ENCODE assay signal across 8 mouse cellular contexts in genomic region chr17:43701060-43701459, GRCm38 (mm10). TPM values are rescaled to one million over a fixed set of nuclear protein-coding genes. Genes with fewer than 3 reads are reported as not detected.
DNase-seq lines count a peak whose midpoint lies in the region; ATAC-seq and TF ChIP-seq lines count a peak whose summit lies in the region.

No protein-coding gene starts in this region.

- intact Hi-C loops in heart, adult 2 months (cut with DNase I): loop anchor here (5.0 kb wide), 2 partner anchors 41 to 101 kb away; partner anchors contain the start of gene Rcan2
- intact Hi-C loops in heart, postnatal 25 days (cut with DNase I): loop anchor here (1.0 to 5.0 kb wide), 3 partner anchors 56 to 428 kb away; no protein-coding TSS in a partner anchor

- DNase-seq in heart, adult 2 months: peak; percentile 46 to 76
- no peak for DNase-seq in heart, postnatal 25 days (ENCODE audit: low spot score)
- DNase-seq in CD8-positive naive resting alpha-beta T cell, adult 2 months (ENCODE audit: low read depth in 2 of 2, low spot score in 2 of 2): peak; percentile 3 to 35
- peak; percentile 64 for DNase-seq in brain, embryonic 14.5 days (ENCODE audit: low read depth)
- DNase-seq in frontal cortex, postnatal 14 days (ENCODE audit: low spot score in 2 of 2): peak; percentile 19 to 60
- DNase-seq in layer of hippocampus, adult 2 months (ENCODE audit: low spot score in 2 of 2): peak; percentile 4 to 56
- peak; percentile 73 for DNase-seq in lung, postnatal 36 days
- DNase-seq in stomach, postnatal 0 days (ENCODE audit: low spot score): peak; percentile 55

- ATAC-seq in stomach, postnatal 0 days (ENCODE audit: low FRiP score, low TSS enrichment): no peak

- TF ChIP-seq EP300 in heart, adult 2 months (IDR thresholded peaks at IDR 0.05; ENCODE audit: insufficient read depth, low read depth, low read length): peak; percentile 63; the same call in 1 of the 2 replicates
- no peak for TF ChIP-seq EP300 in stomach, postnatal 0 days (optimal IDR thresholded peaks at IDR 0.05)

- H3K4me3 ChIP-seq in heart, adult 2 months: no peak overlapping the region
- no peak overlapping the region for H3K4me3 ChIP-seq in layer of hippocampus, adult 2 months
- no peak overlapping the region for H3K4me3 ChIP-seq in stomach, postnatal 0 days (ENCODE audit: low read depth, low read length)

- no peaks in the 10 kb centered on the region for H3K36me3 ChIP-seq in heart, adult 2 months (ENCODE audit: control insufficient read depth, insufficient read depth, low read length)
- H3K36me3 ChIP-seq in stomach, postnatal 0 days (ENCODE audit: control insufficient read depth, insufficient read depth, low read length): no peaks in the 10 kb centered on the region

- H3K27me3 ChIP-seq in heart, adult 2 months (ENCODE audit: control insufficient read depth, insufficient read depth, low read length): no peaks in the 10 kb centered on the region
- H3K27me3 ChIP-seq in stomach, postnatal 0 days (ENCODE audit: control insufficient read depth, insufficient read depth, low read length): no peaks in the 10 kb centered on the region

- H3K4me2 ChIP-seq in stomach, postnatal 0 days (replicated peaks; ENCODE audit: low read depth): no peak overlapping the region

- H3K79me2 ChIP-seq in heart, adult 2 months (replicated peaks; ENCODE audit: control insufficient read depth, insufficient read depth, low read length): no peaks in the 10 kb centered on the region

- H3K27ac ChIP-seq in heart, adult 2 months: no peak overlapping the region
- no peak overlapping the region for H3K27ac ChIP-seq in layer of hippocampus, adult 2 months
- no peak overlapping the region for H3K27ac ChIP-seq in stomach, postnatal 0 days (replicated peaks)

- no peak overlapping the region for H3K9ac ChIP-seq in heart, adult 2 months (ENCODE audit: low read depth, low read length)
- no peak overlapping the region for H3K9ac ChIP-seq in stomach, postnatal 0 days (ENCODE audit: low read length)

- peak; percentile 99 for TF ChIP-seq CTCF in heart, adult 2 months (IDR thresholded peaks at IDR 0.05)
- TF ChIP-seq CTCF in brain, embryonic 14.5 days (IDR thresholded peaks at IDR 0.05; ENCODE audit: borderline replicate concordance, extremely low read depth, insufficient read depth, insufficient read length): peak; percentile 75; the same call in 1 of the 2 replicates
- TF ChIP-seq CTCF in layer of hippocampus, adult 2 months (conservative IDR thresholded peaks at IDR 0.05): peak; percentile 90
- TF ChIP-seq CTCF in stomach, postnatal 0 days (IDR thresholded peaks at IDR 0.05; ENCODE audit: low read depth): peak; percentile 89

- 57% methylated on average over 6 of the region's 6 CpGs for WGBS in heart, adult 2 months
- 69% methylated on average over 6 of the region's 6 CpGs for WGBS in stomach, postnatal 0 days

- peaks cover 1% of the 10 kb centered on the region; the same call in 1 of the 2 replicates for H3K4me1 ChIP-seq in heart, adult 2 months (ENCODE audit: control insufficient read depth, insufficient read depth, low read length)
- no peaks in the 10 kb centered on the region for H3K4me1 ChIP-seq in stomach, postnatal 0 days (replicated peaks; ENCODE audit: control insufficient read depth, insufficient read depth)

- H3K9me3 ChIP-seq in stomach, postnatal 0 days (ENCODE audit: control insufficient read depth, low read length): no peaks in the 10 kb centered on the region

- no peak for TF ChIP-seq POLR2A in heart, adult 2 months (IDR thresholded peaks at IDR 0.05; ENCODE audit: insufficient read depth, low read depth, low read length)
- TF ChIP-seq POLR2A in brain, embryonic 14.5 days (IDR thresholded peaks at IDR 0.05; ENCODE audit: borderline replicate concordance, extremely low read depth, insufficient read depth, insufficient read length, poor library complexity, severe bottlenecking): no peak

RNA-seq across cellular contexts. Expression of gene Cyp39a1, which starts 33.8 kb away (rescaled TPM):
- total RNA-seq in heart, adult 2 months (2021): 1 to 10 TPM; 3.5 to 4.9 TPM
- polyA plus RNA-seq in heart, adult 2 months (2012; rRNA removed): 2.1 and 5.0 TPM in 2 replicates
- 1 to 10 TPM; 4.4 to 4.8 TPM for total RNA-seq in heart, postnatal 25 days (2021)
- polyA plus RNA-seq in brain, embryonic 14.5 days (2012; rRNA removed): 5.3 and 5.5 TPM in 2 replicates
- 1 to 10 TPM in 1 of 2 experiments, under 1 TPM in 1; 0.79 to 1.1 TPM for total RNA-seq in layer of hippocampus, adult 2 months (2021)
- 14.0 and 14.4 TPM in 2 replicates for polyA plus RNA-seq in stomach, postnatal 0 days (2015; fragmentation: Nextera tagmentation; extraction: Ambion mirVana)

RNA-seq across cellular contexts. Expression of gene Slc25a27, which starts 34.0 kb away (rescaled TPM):
- total RNA-seq in heart, adult 2 months (2021): 1 to 10 TPM; 2.2 to 2.3 TPM
- polyA plus RNA-seq in heart, adult 2 months (2012; rRNA removed): 3.2 and 4.9 TPM in 2 replicates
- 1 to 10 TPM; 2.4 to 2.5 TPM for total RNA-seq in heart, postnatal 25 days (2021)
- polyA plus RNA-seq in brain, embryonic 14.5 days (2012; rRNA removed): 66.5 and 70.7 TPM in 2 replicates
- 10 to 100 TPM; 38.0 to 42.9 TPM for total RNA-seq in layer of hippocampus, adult 2 months (2021)
- polyA plus RNA-seq in stomach, postnatal 0 days (2015; fragmentation: Nextera tagmentation; extraction: Ambion mirVana): 5.9 and 7.5 TPM in 2 replicates

Comparison
In these comparisons a context has a peak if more than half of its experiments do, and no peak if none do; other contexts are left out.
1. RNA of gene Slc25a27, which starts 34.0 kb away (total RNA-seq): 38.0 to 42.9 TPM in layer of hippocampus, adult 2 months; 2.4 to 2.5 TPM in heart, postnatal 25 days and 2.2 to 2.3 TPM in heart, adult 2 months; every median in the first group is over 10 times any median in the second.
2. Peak in every context shown above with its lines, with median percentiles within 50 percentile points of each other: CTCF ChIP-seq.